Mouse (Mus musculus) kidney, adult 2 months (tissue): ENCODE measurements around the gene Rfx5.
"Not testable (repeated sequence)": the region's sequence is repeated elsewhere in the genome, so short reads cannot be mapped to it uniquely, and the experiment has no call there.

ENCODE experiments used
- CTCF ChIP-seq: fragments of 200-500 bp; conservative IDR thresholded peaks from 2 replicates; pipeline ENCODE4 v1.5.1; 2011; ENCODE audit warnings: low read depth, mild to moderate bottlenecking, control low read depth, low read length, moderate library complexity, mixed read lengths; ENCODE audit not compliant: insufficient read depth, insufficient read length
- POLR2A ChIP-seq: fragments of 200-500 bp; IDR thresholded peaks from one replicate; pipeline ENCODE4 v1.6.1; 2011; ENCODE audit warnings: low read depth, low read length, control low read depth

- TF ChIP-seq POLR2A, CTCF: not testable (repeated sequence)
Measured at GRCm38 (mm10) chr3:94942211-94942967, 11.5 kb upstream of the Rfx5 start.
